Mouse (Mus musculus): ENCODE data around the gene Acaca.

GRCm38 (mm10) chr11:84117431-84117830 lies 12.0 kb upstream of the Acaca start:
- TF ChIP-seq POLR2A (IDR thresholded peaks at IDR 0.05; ENCODE audit: borderline replicate concordance, extremely low read depth, low read depth, low read length) (no peak), CTCF (IDR thresholded peaks at IDR 0.05; ENCODE audit: insufficient read depth, low read length) (no peak)
